Mouse (Mus musculus): ENCODE data around the gene Galm.

DNA sequence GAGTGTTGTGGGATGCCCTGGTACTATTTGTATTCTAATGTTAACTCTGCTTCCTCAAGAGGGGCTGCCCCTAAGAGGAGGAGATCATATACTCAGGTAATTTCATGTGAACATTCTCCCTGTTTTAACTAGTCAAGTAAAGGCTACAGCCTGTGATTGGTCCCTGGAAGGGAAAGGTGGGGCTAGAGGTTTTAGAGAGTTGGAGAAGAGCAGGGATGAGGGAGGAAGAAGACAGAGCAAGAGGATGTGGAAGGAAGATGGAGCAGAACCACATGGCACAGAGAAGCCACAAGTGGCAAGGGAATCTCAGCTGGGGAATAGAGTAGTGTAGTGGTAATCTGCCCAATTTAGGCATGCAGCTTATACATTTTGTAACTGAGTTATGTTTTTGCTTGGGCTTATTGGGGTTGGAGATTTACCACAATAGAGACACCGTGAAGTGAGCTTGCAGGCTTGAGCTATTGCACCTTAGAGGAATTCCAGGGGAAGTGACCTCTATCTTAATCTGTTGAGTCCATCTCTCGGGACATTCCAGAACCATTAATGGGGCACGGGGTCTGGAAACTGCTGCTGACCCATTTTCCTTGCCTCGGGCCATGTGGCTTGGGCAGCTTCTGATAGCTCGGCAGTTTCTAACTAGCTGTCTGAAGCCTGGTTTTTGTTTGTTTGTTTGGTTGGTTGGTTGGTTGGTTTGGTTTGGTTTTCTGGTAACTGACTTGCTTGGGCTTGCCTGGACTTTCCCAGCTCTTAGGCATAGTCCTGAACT lies 2.1 kb upstream of the Galm start:
- TF ChIP-seq POLR2A (IDR thresholded peaks at IDR 0.05; ENCODE audit: low read depth, low read length) (no peak), CTCF (IDR thresholded peaks at IDR 0.05; ENCODE audit: extremely low read depth, insufficient read depth, insufficient read length, insufficient replicate concordance) (no peak)

All from spleen, adult 2 months (tissue).